Mouse (Mus musculus) frontal cortex, adult 2 months (tissue): ENCODE measurements at regions not wholly inside any gene's neighbourhood (a gene's known extent, or its start where the extent isn't known, plus 50 kb on each side); places are given as distances from the start of the nearest gene placed in this dataset.
"Not testable (repeated sequence)": the region's sequence is repeated elsewhere in the genome, so short reads cannot be mapped to it uniquely, and the experiment has no call there.

Experiments used
- DNase-seq, 2 experiments: peaks; one replicate each; pipeline ENCODE4 v3.0.0; 2022; ENCODE audit warnings: low spot score in 1 of 2; ENCODE audit errors: extremely low spot score in 1 of 2

- DNase-seq, result no peak
These were observed 1351.2 kb upstream of the A1bg start for GRCm38 (mm10) chr15:62273855-62274488.

- DNase-seq, result no peak
These were observed 1349.9 kb upstream of the A1bg start for GRCm38 (mm10) chr15:62272755-62273154.

DNA sequence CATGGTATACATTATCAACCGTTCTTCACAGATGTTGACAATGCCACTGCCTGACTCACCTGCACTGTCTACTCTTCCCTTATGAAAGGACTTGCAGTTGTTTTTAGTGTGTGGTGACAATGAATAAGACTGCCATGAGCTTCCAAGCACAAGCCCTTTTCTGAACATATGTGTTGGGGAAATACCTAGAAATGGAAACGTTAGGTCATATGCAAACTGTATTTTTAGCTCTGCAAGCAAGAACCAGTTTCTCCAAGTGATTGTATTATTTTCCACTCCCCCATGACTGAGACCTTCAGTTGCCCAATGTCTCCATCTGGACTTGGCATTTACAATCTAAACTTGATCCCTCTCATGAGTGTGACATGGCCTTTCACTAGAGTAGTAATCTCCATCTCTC lies 1348.6 kb upstream of the A1bg start:
- no peak for DNase-seq

GRCm38 (mm10) chr15:62268189-62268588 lies 1345.4 kb upstream of the A1bg start:
- no peak for DNase-seq

DNA sequence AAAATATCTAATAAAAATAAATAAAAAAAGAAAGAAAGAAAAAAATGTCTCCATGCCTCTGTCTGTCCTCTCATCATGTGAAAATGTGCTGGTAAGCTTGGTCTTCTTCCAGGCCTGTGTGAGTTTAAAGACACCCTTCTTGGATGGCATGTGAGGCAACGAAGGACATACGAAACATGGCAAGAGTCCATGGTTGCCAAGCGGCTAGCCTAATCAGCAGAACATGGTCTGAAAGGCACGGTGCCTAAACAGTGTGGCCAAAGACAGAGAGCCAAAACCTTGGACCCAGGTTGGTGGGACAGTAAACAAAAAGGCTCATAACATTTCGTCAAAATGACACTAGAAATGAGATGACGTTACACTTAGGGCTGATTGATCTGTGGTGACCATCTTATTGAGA lies 1344.7 kb upstream of the A1bg start:
- DNase-seq, result no peak

DNA sequence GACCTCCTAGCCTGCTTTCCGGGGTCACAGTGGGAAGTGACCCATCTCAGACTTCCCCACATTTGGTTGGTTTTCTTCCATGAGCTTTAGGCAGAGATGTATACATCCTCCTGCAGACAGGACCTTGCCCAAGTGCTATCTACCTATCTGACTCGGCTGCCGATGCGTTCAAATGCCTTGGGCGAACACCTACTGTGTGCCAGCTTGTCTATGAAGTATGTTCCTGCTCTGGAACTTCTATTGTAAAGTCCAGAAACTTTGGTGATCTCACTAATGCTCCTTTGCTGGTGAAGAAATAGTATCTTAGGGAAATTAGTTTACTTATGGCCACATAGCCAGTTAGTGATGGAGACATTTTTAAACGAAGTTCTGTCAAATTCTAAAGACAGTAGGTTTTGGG lies 1343.2 kb upstream of the A1bg start:
- no peak for DNase-seq

DNA sequence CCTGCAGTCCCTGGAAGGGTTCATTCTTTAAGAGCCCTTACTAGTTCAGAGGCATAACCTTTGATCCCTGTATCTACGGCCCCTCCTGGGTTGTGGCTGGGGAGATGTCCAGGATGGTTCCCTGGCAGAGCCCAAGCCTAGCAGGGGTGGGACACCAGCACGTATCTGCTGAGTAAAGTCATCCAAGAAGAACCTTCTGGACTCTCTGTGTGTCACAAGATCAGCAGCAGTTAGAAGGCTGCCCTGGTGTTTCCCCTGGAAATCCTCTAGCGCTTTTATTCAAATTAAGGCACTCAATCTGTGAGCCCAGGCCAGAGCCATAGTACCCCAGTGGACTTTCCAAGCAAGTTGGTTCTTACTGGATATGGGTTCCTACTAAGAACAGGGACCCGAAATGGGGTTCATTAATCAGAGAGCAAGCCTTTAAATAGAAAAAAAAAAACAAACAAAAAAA lies 1342.7 kb upstream of the A1bg start:
- DNase-seq, result no peak

GRCm38 (mm10) chr15:62264966-62265365 lies 1342.2 kb upstream of the A1bg start:
- DNase-seq, result no peak

DNA sequence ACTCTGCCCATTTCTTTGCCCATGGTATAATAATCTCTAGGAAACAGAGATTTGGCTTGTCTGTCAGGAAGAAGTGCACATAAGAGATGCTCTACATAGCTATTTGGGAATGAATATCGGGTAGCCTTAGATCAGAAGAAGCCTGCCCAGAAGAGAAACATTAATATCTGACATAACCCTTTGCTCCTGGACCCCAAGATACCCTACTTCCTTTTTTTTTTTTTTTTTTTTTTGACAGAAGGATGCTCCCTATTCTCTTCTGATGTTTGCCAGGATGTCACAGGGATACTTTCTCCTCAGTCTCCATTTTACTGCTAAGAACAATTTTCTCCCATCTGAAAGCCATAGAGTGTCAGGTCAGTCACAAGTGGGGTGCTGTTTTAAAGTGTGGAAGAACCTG lies 1341.4 kb upstream of the A1bg start:
- DNase-seq, result no peak

- DNase-seq, result no peak
These were observed 1339.7 kb upstream of the A1bg start for GRCm38 (mm10) chr15:62262487-62262886.

- DNase-seq, result peak in 1 of 2 experiments; percentile 25
These were observed 1338.7 kb upstream of the A1bg start for GRCm38 (mm10) chr15:62261520-62261919.

DNA sequence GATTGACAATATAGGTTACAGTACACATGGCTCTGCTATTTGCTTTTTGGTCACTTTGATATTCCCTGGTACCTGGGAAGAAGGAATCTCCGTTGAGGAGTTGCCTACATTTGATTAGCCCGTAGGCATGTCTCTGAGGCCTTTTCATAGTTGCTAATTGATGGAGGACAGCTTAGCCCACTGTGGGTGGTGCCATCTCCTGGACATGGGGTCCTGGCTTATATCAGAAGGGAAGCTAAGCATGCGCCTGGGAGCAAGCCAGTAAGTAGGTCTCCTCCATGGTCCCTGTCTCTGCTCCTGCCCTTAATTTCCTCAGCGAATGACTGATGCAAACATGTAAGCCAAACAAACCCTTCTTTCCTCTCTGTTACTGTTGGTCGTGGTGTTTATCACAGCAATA lies 1335.8 kb upstream of the A1bg start:
- DNase-seq, result no peak

- peak in 1 of 2 experiments; percentile 26 for DNase-seq
These were observed 1335.1 kb upstream of the A1bg start for GRCm38 (mm10) chr15:62257955-62258354.

GRCm38 (mm10) chr15:62257110-62257667 lies 1334.4 kb upstream of the A1bg start:
- DNase-seq, result no peak

DNA sequence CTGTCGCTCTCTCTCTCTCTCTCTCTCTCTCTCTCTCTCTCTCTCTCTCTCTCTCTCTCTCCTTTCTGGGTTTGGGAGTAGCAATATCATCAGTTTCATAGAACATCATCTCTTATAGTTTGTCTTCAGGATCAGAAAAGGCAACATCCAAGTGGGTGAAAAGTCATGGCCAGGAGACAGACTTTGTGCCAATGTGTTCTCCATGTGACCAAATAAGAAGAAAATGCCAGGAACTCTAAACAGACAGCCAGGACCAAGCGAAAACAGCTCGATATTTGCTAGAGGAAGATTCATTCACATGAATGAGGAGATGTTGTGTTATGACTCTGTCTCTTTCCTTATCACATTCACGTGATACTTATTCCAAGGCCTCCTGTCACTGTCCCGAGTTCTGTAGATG lies 1332.8 kb upstream of the A1bg start:
- DNase-seq, result no peak

- no peak for DNase-seq
These were observed 1330.9 kb upstream of the A1bg start for GRCm38 (mm10) chr15:62253724-62254123.

DNA sequence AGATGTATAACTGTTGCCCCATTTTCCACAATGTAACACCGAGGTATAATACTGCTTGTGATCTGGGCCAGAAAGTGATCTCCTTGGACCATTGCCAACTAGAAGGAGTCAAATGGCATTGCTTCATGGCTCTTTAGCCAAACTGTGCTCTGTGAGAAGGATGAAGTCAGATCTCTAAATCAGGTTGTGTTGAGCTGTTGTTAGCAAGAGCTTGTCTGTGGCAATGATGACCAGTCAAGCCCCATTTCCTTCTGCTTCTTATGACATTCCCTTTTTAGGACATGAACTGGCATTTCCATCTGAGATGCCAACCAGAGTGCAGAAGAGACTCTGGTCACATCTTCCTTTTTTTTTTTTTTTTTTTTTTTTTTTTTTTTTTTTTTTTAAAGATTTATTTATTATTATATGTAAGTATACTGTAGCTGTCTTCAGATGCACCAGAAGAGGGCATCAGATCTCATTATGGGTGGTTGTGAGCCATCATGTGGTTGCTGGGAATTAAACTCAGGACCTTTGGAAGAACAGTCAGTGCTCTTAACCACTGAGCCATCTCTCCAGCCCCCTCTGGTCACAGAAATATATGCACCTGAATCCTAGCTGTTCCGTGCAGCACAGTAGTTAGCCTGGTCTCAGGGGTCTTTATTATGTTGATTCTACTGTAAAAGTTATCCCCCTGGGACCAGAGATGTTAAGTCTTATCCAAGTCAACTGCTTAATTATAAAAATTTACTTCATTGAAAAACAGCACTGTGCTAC lies 1329.4 kb upstream of the A1bg start:
- not testable (repeated sequence) for DNase-seq

GRCm38 (mm10) chr15:62249436-62249835 lies 1326.6 kb upstream of the A1bg start:
- no peak for DNase-seq

DNA sequence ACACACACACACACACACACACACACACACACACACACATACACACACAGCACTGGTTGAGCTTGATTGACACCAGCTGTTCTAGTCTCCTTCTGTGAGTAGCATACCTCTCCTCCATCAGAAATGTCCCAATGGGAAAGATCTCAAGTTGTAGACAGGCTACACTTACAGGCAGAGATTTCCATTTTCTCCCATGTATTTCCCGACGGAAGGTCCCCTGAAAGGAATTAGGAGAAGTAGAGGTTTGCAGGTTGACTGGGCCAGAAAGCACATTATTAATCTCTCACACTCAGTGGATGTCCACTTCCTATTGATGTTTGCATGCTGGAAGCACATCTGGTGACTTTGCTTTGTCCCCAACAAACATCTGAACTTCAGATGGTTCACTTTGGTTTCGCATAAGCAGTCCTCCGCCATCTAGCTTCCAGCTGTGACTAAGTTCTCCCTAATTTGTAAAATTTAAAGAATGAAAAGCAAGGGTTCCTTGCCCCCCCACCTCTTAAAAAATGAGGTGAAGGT lies 1323.8 kb upstream of the A1bg start:
- DNase-seq, result no peak

DNA sequence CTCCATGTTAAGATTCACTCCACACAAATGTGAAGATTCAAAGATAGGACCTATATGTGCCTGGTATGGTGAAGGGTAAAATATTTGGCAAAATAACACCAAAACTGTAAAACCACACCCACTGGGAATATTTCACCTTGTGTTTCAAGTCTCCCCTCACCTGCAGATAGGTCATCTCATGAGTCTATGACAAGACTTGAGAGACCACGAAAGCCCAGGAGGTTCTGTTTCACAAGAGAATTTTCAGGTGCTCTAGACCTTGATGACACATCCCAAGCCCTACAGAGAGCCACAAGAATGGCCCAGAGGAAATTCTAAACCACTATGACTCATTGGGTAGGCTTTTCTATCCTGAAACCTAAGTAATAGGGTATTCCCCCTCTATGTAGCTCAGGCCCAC lies 1322.4 kb upstream of the A1bg start:
- DNase-seq, result no peak

GRCm38 (mm10) chr15:62244819-62245218 lies 1322.0 kb upstream of the A1bg start:
- no peak for DNase-seq

- no peak for DNase-seq
These were observed 1317.2 kb upstream of the A1bg start for GRCm38 (mm10) chr15:62240031-62240430.
